Mouse (Mus musculus): ENCODE results near the gene Txk. TPM values are rescaled to one million over a fixed set of nuclear protein-coding genes. Genes with fewer than 3 reads are reported as not detected.

The Txk gene
- under 1 TPM in 1 of 2 experiments, not detected in 1; 0.14 TPM for total RNA-seq (2021)

DNA sequence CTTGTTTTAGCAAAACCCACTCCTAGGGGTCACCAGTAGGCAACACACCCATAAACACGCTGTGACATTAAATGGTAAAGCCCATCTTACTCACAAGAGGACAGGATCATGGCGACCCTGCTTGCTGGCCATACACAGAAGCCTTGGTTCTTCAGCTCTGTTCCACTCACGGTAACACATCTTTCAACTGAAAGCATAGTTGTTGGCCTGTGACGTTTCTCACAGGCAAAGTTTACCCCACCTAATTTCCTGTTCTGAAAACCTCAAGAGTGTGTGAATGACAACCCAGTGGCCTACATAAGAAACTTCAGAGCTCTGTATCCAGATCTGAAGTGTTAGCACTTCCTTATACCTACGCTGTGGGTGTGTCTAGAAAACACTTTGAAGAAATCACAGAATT lies at the start of gene Txk:
Gene Txk (minus strand): TSS at position 193 of the 400 bp plus-strand sequence.
- no peak for DNase-seq (ENCODE audit: extremely low spot score in 1 of 2, low spot score in 1 of 2)

GRCm38 (mm10) chr5:72798563-72798962 lies 46.0 kb upstream of the Txk start:
- no peak for DNase-seq (ENCODE audit: extremely low spot score in 1 of 2, low spot score in 1 of 2)

DNA sequence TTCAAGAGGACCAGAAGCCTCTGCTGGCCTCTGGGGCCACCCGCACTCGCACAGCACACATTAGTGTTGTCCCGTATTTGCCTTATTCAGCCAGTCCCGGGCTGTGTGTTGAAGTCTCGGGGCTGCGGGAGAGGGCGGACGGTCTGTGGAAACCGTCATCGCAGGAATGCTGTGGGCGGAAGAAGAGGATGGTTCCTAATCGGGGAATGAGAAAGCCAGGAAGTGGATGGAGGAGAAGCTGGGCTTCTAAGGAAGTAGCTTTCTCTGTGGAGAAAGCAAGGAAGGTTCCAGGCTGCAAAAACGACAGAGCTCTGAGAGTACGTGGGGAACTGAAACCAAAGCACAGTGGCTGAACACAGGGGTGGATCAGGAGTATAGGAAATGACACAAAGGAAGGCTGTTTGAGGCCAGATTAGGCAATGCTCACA lies 43.6 kb upstream of the Txk start:
- no peak for DNase-seq (ENCODE audit: extremely low spot score in 1 of 2, low spot score in 1 of 2)

DNA sequence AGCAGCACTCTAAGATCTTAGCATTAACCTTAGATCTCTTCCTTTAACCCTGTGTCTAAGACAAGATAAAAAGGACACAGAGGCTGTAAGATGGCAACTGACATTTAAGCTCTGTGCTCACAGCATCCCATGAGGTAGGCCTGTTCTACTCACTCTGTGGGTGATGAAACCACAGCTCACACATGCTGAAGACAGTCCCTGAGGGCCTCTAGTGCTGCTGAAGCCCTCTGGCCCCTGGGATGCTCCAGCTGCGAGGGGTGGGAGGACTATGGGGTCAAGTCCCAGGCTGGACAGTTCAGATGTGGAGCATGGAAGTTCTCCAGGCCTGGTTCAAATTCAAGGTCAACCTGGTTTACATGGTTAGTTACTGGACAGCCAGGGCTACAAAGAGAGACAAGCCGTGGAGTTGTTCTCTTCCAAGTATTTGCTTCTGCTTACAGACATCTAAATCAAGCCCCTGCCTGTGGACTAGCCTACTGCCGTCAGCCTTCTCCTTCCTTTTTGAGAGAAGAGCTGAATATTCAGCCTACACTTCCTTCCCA lies 40.8 kb upstream of the Txk start:
- no peak for DNase-seq (ENCODE audit: extremely low spot score in 1 of 2, low spot score in 1 of 2)

GRCm38 (mm10) chr5:72791789-72792188 lies 39.2 kb upstream of the Txk start:
- no peak for DNase-seq (ENCODE audit: extremely low spot score in 1 of 2, low spot score in 1 of 2)

GRCm38 (mm10) chr5:72791386-72791785 lies 38.8 kb upstream of the Txk start:
- DNase-seq (ENCODE audit: extremely low spot score in 1 of 2, low spot score in 1 of 2), result no peak

DNA sequence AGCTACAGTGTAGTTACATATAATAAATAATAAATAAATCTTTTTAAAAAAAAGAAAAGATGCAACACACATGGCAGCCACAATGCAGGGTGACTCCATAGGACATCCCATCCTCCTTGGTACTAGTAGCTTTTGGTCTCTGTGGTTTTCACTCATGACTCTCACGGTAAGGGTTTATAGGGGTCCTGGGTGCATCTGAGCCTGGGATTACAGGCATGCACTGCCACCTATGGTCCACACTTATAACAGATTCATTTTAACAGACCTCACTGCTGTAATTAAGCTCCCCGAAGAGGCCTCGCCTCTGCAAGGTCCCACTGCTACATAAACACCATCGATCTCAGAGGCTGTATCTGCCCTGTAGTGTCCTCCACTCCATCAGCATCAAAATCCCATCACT lies 32.9 kb upstream of the Txk start:
- no peak for DNase-seq (ENCODE audit: extremely low spot score in 1 of 2, low spot score in 1 of 2)

- no peak for DNase-seq (ENCODE audit: extremely low spot score in 1 of 2, low spot score in 1 of 2)
These were observed 32.1 kb upstream of the Txk start for GRCm38 (mm10) chr5:72784719-72785118.

DNA sequence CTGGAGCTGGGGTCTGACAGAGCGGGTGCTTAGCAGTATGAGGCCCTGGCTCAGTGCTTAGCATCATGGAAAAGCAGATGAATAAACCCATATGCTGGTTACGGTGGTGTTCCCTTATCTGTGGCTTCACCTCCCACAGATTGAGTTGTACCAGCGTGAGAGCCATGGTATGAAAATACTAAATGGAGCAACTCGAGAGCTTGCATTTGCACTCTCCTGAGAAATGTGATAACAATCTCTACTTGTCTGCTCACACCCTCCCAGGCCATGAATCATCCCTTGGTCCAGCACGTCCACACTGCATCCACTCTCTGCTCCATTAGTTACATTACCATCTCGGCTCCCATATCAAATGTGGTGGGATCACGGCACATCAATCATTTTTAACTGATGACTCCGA lies 31.4 kb upstream of the Txk start:
- DNase-seq (ENCODE audit: extremely low spot score in 1 of 2, low spot score in 1 of 2), result no peak

- no peak for DNase-seq (ENCODE audit: extremely low spot score in 1 of 2, low spot score in 1 of 2)
These were observed 30.5 kb upstream of the Txk start for GRCm38 (mm10) chr5:72783123-72783522.

DNA sequence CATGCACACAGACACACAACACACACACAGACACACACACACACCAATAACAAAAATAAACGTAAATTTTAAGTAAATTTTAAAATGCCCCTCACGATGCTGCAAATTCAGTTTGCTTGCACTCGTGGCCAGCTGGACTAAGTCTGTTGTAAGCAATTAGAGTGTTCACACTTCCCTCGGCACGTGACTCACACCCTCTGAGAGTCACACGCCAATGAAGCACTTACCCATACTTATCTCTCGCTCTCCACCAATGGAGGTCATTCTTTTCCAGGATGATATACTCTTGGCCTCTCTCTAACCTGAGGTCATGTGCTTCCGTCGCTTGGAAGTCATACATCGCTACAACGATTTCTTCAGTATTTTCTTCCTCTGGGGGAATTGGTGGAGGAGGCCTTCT lies 29.2 kb upstream of the Txk start:
- no peak for DNase-seq (ENCODE audit: extremely low spot score in 1 of 2, low spot score in 1 of 2)

GRCm38 (mm10) chr5:72776595-72776994 lies 24.0 kb upstream of the Txk start:
- no peak for DNase-seq (ENCODE audit: extremely low spot score in 1 of 2, low spot score in 1 of 2)

DNA sequence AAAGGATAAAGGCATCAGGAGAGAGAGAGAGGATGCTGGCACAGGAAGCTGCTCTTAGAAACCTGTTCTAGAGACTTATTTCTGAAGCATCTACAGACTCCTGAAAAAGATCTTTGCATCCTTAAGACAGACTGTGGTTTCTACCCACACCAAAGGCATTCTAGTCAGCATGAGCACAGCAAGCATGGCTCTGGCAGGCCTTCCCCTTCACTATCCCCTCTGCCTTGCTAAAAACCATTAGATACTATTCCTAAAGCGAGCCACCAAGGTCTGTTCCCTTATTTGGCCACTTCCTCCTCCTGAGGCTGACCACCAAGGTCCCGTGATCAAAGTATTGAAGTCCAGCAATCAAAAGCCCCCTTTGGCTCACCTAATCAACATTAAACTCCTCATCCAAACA lies 23.6 kb upstream of the Txk start:
- no peak for DNase-seq (ENCODE audit: extremely low spot score in 1 of 2, low spot score in 1 of 2)

DNA sequence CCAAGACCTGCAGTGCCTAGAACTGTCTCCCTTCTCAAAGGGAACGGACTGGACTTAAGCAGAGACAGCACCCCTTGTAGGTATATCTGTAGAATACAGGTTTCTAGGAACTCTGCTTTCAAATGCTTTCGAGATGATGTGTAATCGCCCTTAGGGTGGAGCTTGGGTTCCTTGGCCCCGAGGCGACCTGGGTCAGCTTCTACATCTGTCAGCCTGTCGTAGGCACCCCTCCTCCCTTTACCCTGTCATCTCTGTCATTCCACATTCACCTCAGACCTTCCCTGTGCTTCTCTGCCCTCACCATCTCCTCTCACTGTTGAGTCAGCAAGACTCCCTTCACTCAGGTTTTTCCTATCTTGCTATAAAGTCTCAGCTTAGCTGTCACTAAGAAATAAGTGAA lies 17.3 kb upstream of the Txk start:
- no peak for DNase-seq (ENCODE audit: extremely low spot score in 1 of 2, low spot score in 1 of 2)

DNA sequence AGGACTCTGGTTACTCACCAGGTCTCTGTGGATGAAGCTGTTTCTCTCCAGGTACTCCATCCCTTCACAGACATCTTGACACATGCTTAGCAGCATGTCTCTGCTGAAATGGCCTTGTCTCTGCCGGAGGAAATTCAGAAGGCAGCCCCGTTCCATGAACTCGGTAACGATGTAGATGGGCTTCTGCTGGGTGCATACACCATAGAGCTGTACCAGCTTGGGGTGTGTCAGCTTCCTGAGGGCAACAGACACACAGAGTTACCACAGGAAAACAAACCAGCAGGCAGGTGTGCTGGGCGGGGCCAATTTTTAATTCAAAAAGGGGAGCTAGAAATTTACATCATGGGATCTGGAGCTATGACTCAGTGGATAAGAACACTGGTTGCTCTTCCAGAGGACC lies 11.0 kb upstream of the Txk start:
- no peak for DNase-seq (ENCODE audit: extremely low spot score in 1 of 2, low spot score in 1 of 2)

GRCm38 (mm10) chr5:72763025-72763424 lies 10.4 kb upstream of the Txk start:
- no peak for DNase-seq (ENCODE audit: extremely low spot score in 1 of 2, low spot score in 1 of 2)

GRCm38 (mm10) chr5:72761758-72762157 lies 9.2 kb upstream of the Txk start:
- no peak for DNase-seq (ENCODE audit: extremely low spot score in 1 of 2, low spot score in 1 of 2)

- no peak for DNase-seq (ENCODE audit: extremely low spot score in 1 of 2, low spot score in 1 of 2)
These were observed 8.7 kb upstream of the Txk start for GRCm38 (mm10) chr5:72761237-72761636.

DNA sequence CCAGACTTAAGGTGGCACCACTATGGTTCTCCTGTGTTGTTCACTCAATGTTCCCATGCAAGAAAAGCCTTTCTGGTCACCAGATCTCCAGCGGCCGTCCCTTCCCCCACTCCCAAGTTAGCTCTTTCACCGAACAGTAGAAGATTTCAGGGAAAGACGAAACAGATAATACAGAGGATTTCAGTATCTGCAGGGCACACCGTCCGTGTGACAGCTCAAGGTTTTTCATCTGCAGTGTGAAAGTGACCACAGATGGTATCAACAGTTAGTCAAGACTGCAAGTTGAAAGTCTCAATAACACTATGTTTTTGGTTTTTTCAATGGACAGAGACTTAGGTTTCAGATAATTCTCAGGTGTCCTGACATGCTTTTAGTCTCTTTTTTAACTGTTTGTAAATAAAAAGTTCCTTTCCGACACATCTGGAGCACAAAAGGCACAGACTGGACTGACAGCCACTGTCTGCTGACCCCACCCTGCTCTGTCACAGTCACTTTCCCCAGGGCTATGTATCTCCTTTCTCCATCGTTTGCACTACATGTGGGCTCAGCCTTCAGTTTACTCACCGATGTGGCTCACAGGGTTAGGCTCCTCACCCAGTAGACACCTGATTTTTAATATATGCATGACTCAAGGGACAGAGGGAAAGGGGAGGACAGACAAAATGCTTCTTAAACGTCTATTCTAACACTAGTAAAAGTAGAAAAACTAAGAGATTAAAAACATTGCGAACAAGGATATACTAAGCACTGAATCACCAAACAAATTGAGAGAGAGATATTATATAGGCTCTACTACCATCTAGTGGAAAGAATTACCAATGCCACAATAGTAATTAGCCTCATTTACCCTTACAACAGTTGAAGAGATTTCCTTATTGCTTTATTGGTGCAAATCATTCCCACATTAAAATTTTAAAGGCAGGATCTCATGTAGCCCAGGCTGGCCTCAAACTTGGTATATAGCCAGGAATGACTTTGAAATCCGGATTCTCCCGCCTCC lies 6.6 kb upstream of the Txk start:
- DNase-seq (ENCODE audit: extremely low spot score in 1 of 2, low spot score in 1 of 2), result no peak

DNA sequence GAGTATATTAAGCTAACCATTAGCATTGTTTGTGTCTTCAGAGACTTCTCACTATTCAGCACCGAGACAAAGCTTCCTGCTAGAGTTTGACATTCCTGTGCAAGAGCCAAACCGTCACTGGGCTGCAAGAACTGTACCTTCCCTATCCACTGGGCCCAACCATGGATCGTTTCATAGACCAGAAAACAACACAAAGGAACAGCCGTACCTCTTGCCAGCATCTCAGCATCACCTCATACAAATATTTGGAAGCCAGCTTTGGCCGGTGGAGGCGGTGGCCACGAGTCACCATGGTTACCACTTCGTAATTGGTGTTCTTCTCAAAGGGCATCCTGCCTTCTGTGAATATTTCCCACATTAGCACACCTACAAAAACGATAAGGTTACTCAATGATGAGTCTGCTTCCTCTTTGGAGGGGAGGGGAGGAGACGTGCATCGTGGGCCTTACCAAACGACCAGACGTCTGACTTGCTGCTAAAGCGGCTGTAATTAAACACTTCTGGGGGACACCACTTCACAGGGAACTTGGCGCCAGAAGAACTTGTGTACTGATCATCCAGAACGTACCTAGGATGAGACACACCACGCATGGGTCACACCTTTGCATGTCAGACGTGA lies 4.7 kb upstream of the Txk start:
- DNase-seq (ENCODE audit: extremely low spot score in 1 of 2, low spot score in 1 of 2), result no peak

DNA sequence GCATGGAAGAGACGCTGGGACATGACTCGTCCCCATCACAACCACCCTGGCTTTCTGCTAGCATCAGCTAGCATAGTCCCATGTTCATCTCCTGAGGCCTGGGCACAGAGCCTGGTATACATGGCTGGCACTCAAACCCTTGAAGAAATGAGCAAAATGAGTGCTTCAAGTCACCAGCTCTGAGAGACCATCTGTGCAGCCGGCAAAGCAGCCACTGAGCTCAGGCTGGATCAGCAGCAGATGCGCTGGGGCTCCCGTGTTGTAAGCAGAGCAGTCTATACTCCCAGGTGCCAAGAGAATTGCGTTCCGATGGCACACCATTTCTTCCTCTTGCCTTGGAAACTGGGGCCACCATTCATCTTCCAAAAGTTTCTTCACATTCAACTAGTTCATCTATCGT lies 3.4 kb upstream of the Txk start:
- DNase-seq (ENCODE audit: extremely low spot score in 1 of 2, low spot score in 1 of 2), result peak in 1 of 2 experiments; percentile 12
